Mouse (Mus musculus): ENCODE data around the gene Acyp2.

Gene Acyp2

GRCm38 (mm10) chr11:30578931-30579330 is 70.5 kb downstream of the Acyp2 start:
- no peak for DNase-seq

GRCm38 (mm10) chr11:30572790-30573395 is 76.5 kb downstream of the Acyp2 start:
- no peak for DNase-seq

- DNase-seq: no peak
Observed at GRCm38 (mm10) chr11:30570568-30570967, 78.8 kb downstream of the Acyp2 start.

- no peak for DNase-seq
Observed at GRCm38 (mm10) chr11:30560215-30560614, 89.2 kb downstream of the Acyp2 start.

- no peak for DNase-seq
Observed at GRCm38 (mm10) chr11:30553408-30553807, 96.0 kb downstream of the Acyp2 start.

- no peak for DNase-seq
Observed at GRCm38 (mm10) chr11:30517133-30517532, 132.3 kb downstream of the Acyp2 start.

DNA sequence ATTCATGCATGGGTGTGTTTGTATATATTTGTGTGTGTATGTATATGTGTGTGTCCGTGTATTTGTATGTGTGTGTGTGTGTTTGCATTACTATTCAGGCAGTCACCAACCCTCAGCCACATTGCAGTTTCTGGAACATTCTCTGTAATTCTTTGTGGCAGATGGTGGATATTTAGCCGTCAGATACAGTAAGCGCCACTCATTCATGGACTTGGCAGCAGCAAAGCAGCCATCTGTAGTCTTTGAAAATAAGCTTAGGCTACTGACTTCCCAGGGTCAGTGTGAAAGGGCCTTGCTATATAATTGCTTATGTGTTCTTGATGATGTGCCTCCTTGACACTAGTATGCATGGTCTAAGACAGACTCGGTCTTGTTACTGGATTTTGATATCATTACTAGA is 141.2 kb downstream of the Acyp2 start:
- no peak for DNase-seq

DNA sequence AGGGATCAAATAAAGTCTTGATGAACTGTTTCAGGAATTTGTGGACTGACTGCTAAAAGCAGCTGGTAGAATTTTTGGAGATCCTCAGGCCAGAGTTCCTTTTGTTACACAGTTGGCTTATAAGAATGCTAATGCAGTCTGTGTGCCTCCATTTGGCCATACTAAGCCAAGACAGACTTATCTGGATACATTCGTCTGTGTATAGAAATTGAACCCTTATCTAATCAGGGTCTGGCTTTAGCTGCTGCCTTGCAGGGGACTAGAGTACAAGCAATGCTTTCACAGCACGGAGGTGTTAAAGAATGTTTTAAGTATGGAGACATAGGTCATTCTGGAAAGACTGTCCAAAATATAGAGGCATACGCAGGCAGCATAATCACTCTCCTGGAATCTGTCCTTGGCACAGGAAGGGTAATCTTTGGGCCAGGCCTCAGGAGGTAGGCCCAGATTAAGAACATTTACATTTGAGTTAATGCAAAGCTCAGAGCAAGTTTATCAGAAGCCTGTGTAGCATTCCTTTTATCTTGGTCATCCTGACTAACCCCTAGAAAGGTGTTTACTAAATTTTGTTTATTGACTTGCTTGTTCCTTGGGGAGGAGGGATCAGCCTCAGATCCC is 150.5 kb downstream of the Acyp2 start:
- DNase-seq: no peak

DNA sequence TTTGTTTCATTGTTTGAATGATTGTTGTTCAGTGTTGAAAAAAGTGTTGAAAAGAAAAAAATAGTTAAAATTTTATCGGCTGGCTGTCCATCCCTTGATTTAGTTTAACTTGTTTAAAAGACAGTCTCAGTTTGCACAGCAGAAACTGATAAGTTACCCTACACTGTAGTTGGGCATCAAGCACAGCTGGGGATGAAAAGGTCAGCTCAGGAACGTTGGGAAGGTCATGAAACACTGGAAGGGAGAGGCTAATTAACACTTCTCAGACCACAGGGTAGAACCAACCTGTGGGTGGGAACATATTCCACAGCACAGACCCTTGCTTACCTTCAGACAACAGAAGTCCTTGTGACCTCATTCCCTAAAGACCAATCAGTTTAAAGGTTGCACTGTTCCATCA is 152.2 kb downstream of the Acyp2 start:
- DNase-seq: no peak

DNA sequence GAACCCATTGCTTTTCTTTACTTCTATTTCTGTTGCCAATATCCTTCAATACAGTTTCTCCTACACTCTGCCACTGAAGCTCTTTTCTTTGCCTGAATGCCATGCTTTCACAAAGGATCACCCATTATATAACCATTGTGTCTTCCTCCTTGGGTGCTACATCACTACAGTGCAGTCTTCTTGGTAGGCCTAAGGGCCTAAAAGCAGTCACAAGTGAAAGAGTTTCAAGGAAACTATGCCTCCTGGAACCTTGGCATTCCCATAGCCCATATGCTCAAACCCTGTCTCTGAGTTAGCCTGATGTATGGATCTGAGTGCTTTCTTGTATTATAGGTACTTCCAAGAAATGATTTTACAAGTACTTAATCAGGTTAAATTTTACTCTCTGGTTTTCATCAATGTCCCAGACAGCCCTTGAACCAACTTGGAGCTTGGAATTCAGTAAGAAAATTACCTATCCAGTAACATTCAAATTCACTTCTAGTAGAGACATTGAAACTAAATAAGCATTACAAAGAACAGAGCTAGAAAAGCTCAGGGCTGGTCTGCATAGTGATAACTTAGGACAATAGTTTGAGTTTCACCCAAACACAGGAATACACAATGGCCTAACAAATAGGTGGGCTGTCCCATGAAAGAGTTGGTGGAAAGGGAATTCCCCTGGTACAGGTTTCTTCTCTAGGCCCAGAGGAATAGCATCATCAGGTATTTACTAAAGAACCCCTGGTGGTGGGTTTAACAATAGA is 157.7 kb downstream of the Acyp2 start:
- DNase-seq: no peak

GRCm38 (mm10) chr11:30488183-30488582 is 161.2 kb downstream of the Acyp2 start:
- no peak for DNase-seq

- no peak for DNase-seq
Observed at GRCm38 (mm10) chr11:30483286-30483685, 166.1 kb downstream of the Acyp2 start.

GRCm38 (mm10) chr11:30471751-30472593 is 177.4 kb downstream of the Acyp2 start, which contains the start of gene 4930505A04Rik:
Gene 4930505A04Rik, minus strand, starts transcription at chr11:30471827.
- peak; percentile 4 to 7 for DNase-seq

GRCm38 (mm10) chr11:30471187-30471586 is 178.2 kb downstream of the Acyp2 start:
- no peak for DNase-seq
